Mouse (Mus musculus): ENCODE measurements around the gene Brinp1. TPM values are rescaled to one million over a fixed set of nuclear protein-coding genes. Genes with fewer than 3 reads are reported as not detected.
"Not testable (repeated sequence)": the region's sequence is repeated elsewhere in the genome, so short reads cannot be mapped to it uniquely, and the experiment has no call there.

Brinp1 gene
- polyA plus RNA-seq, 1 experiment, result 0.02 TPM

DNA sequence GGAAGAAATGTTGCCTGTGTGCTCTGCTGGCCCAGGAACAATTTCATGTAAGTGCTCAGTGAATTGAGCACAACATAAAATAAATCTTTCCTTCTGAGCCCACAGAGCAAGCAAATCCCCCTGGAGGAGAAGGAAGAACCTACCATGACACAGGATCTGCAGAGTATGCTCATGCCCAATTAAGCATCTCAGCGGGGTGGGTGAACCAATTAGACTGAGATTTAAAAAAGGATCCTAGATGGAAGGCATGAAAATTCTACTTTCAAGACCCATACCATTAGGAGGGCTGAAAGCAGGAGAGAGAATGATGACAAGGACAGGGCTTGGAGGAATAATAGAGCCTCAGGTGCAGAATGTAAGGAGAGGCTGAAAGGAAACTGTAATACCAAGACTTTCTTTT lies 107.2 kb downstream of the Brinp1 start:
- DNase-seq (ENCODE audit: low read depth in 1 of 2, low spot score in 2 of 2), result no peak
- Histone ChIP-seq H3K27me3 (ENCODE audit: control insufficient read depth, insufficient read depth, low read length) (no peaks in the 10 kb centered on the region), H3K27ac (ENCODE audit: insufficient read depth, low read length) (no peak overlapping the region), H3K36me3 (ENCODE audit: control insufficient read depth, insufficient read depth, low read length) (no peaks in the 10 kb centered on the region), H3K4me3 (ENCODE audit: extremely low read depth, insufficient read depth, insufficient read length) (no peak overlapping the region), H3K4me1 (ENCODE audit: control insufficient read depth, insufficient read depth, insufficient read length) (no peaks in the 10 kb centered on the region)
- TF ChIP-seq POLR2A (IDR thresholded peaks at IDR 0.05; ENCODE audit: low read depth, low read length) (no peak), CTCF (IDR thresholded peaks at IDR 0.05; ENCODE audit: extremely low read depth, insufficient read depth, insufficient read length, insufficient replicate concordance) (no peak)
- 84% methylated on average over 1 of the region's 1 CpGs for WGBS

GRCm38 (mm10) chr4:68845964-68846363 lies 108.2 kb downstream of the Brinp1 start:
- TF ChIP-seq CTCF (IDR thresholded peaks at IDR 0.05; ENCODE audit: extremely low read depth, insufficient read depth, insufficient read length, insufficient replicate concordance), result no peak
- TF ChIP-seq POLR2A (IDR thresholded peaks at IDR 0.05; ENCODE audit: low read depth, low read length), result no peak
- H3K4me1 ChIP-seq (ENCODE audit: control insufficient read depth, insufficient read depth, insufficient read length), result no peaks in the 10 kb centered on the region
- DNase-seq (ENCODE audit: low read depth in 1 of 2, low spot score in 2 of 2), result no peak
- no peak overlapping the region for H3K4me3 ChIP-seq (ENCODE audit: extremely low read depth, insufficient read depth, insufficient read length)
- H3K36me3 ChIP-seq (ENCODE audit: control insufficient read depth, insufficient read depth, low read length), result no peaks in the 10 kb centered on the region
- 54% methylated on average over 3 of the region's 3 CpGs for WGBS
- H3K27ac ChIP-seq (ENCODE audit: insufficient read depth, low read length), result no peak overlapping the region
- H3K27me3 ChIP-seq (ENCODE audit: control insufficient read depth, insufficient read depth, low read length), result no peaks in the 10 kb centered on the region

- not testable (repeated sequence) for H3K4me1 ChIP-seq (ENCODE audit: control insufficient read depth, insufficient read depth, insufficient read length); H3K4me3 ChIP-seq (ENCODE audit: extremely low read depth, insufficient read depth, insufficient read length); H3K36me3 ChIP-seq (ENCODE audit: control insufficient read depth, insufficient read depth, low read length); DNase-seq (ENCODE audit: low read depth in 1 of 2, low spot score in 2 of 2); H3K27ac ChIP-seq (ENCODE audit: insufficient read depth, low read length); H3K27me3 ChIP-seq (ENCODE audit: control insufficient read depth, insufficient read depth, low read length)
Observed at GRCm38 (mm10) chr4:68813997-68814396, 140.2 kb downstream of the Brinp1 start.

- 73% methylated on average over 3 of the region's 3 CpGs for WGBS
- Histone ChIP-seq H3K36me3 (ENCODE audit: control insufficient read depth, insufficient read depth, low read length) (no peaks in the 10 kb centered on the region), H3K4me3 (ENCODE audit: extremely low read depth, insufficient read depth, insufficient read length) (no peak overlapping the region), H3K27ac (ENCODE audit: insufficient read depth, low read length) (no peak overlapping the region), H3K27me3 (ENCODE audit: control insufficient read depth, insufficient read depth, low read length) (no peaks in the 10 kb centered on the region), H3K4me1 (ENCODE audit: control insufficient read depth, insufficient read depth, insufficient read length) (no peaks in the 10 kb centered on the region)
- TF ChIP-seq CTCF (IDR thresholded peaks at IDR 0.05; ENCODE audit: extremely low read depth, insufficient read depth, insufficient read length, insufficient replicate concordance), result no peak
- no peak for TF ChIP-seq POLR2A (IDR thresholded peaks at IDR 0.05; ENCODE audit: low read depth, low read length)
- DNase-seq (ENCODE audit: low read depth in 1 of 2, low spot score in 2 of 2), result no peak
Observed at GRCm38 (mm10) chr4:68806502-68806901, 147.7 kb downstream of the Brinp1 start.

GRCm38 (mm10) chr4:68801923-68802855 lies 152.0 kb downstream of the Brinp1 start:
- 82% methylated on average over 6 of the region's 6 CpGs for WGBS
- no peaks in the 10 kb centered on the region for H3K27me3 ChIP-seq (ENCODE audit: control insufficient read depth, insufficient read depth, low read length)
- H3K36me3 ChIP-seq (ENCODE audit: control insufficient read depth, insufficient read depth, low read length), result no peaks in the 10 kb centered on the region
- no peak for DNase-seq (ENCODE audit: low read depth in 1 of 2, low spot score in 2 of 2)
- TF ChIP-seq CTCF (IDR thresholded peaks at IDR 0.05; ENCODE audit: extremely low read depth, insufficient read depth, insufficient read length, insufficient replicate concordance) (no peak), POLR2A (IDR thresholded peaks at IDR 0.05; ENCODE audit: low read depth, low read length) (no peak)
- no peaks in the 10 kb centered on the region for H3K4me1 ChIP-seq (ENCODE audit: control insufficient read depth, insufficient read depth, insufficient read length)
- no peak overlapping the region for H3K27ac ChIP-seq (ENCODE audit: insufficient read depth, low read length)
- H3K4me3 ChIP-seq (ENCODE audit: extremely low read depth, insufficient read depth, insufficient read length), result no peak overlapping the region

DNA sequence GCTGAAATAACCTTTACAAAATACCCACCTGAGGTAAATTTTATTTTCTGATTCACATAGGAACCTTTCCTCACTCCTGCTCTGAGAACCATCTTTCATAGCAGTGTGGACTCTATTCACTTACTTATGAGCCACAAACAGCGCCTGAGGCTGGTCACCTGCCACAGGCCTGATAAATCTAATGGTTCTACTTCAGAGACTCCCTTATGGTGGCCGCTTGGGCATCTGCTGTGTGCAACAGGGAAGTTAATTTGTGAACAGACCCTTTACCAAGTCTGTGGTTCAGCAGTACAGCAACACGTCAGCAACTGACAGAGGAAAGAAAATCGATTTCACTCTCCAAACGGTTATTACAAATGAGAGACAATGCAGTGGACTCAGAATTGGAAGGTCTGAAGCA lies 164.2 kb downstream of the Brinp1 start:
- DNase-seq (ENCODE audit: low read depth in 1 of 2, low spot score in 2 of 2), result no peak
- H3K4me3 ChIP-seq (ENCODE audit: extremely low read depth, insufficient read depth, insufficient read length), result no peak overlapping the region
- no peaks in the 10 kb centered on the region for H3K27me3 ChIP-seq (ENCODE audit: control insufficient read depth, insufficient read depth, low read length)
- WGBS, result 84% methylated on average over 5 of the region's 5 CpGs
- no peak overlapping the region for H3K27ac ChIP-seq (ENCODE audit: insufficient read depth, low read length)
- H3K4me1 ChIP-seq (ENCODE audit: control insufficient read depth, insufficient read depth, insufficient read length), result no peaks in the 10 kb centered on the region
- H3K36me3 ChIP-seq (ENCODE audit: control insufficient read depth, insufficient read depth, low read length), result no peaks in the 10 kb centered on the region
- TF ChIP-seq CTCF (IDR thresholded peaks at IDR 0.05; ENCODE audit: extremely low read depth, insufficient read depth, insufficient read length, insufficient replicate concordance), result no peak
- TF ChIP-seq POLR2A (IDR thresholded peaks at IDR 0.05; ENCODE audit: low read depth, low read length), result no peak

- H3K27me3 ChIP-seq (ENCODE audit: control insufficient read depth, insufficient read depth, low read length), result no peaks in the 10 kb centered on the region
- H3K4me3 ChIP-seq (ENCODE audit: extremely low read depth, insufficient read depth, insufficient read length), result no peak overlapping the region
- no peak for DNase-seq (ENCODE audit: low read depth in 1 of 2, low spot score in 2 of 2)
- H3K4me1 ChIP-seq (ENCODE audit: control insufficient read depth, insufficient read depth, insufficient read length), result no peaks in the 10 kb centered on the region
- no peak overlapping the region for H3K27ac ChIP-seq (ENCODE audit: insufficient read depth, low read length)
- TF ChIP-seq POLR2A (IDR thresholded peaks at IDR 0.05; ENCODE audit: low read depth, low read length) (no peak), CTCF (IDR thresholded peaks at IDR 0.05; ENCODE audit: extremely low read depth, insufficient read depth, insufficient read length, insufficient replicate concordance) (no peak)
- WGBS, result 61% methylated on average over 4 of the region's 4 CpGs
- H3K36me3 ChIP-seq (ENCODE audit: control insufficient read depth, insufficient read depth, low read length), result no peaks in the 10 kb centered on the region
Observed at GRCm38 (mm10) chr4:68788477-68788999, 165.7 kb downstream of the Brinp1 start.

Measured in spleen, adult 2 months (tissue).